Mouse (Mus musculus) hindbrain, embryonic 14.5 days (tissue): ENCODE measurements around the gene Ssbp3. TPM values are rescaled to one million over a fixed set of nuclear protein-coding genes. Genes with fewer than 3 reads are reported as not detected.

ENCODE experiments used
- ATAC-seq: fragments of 200-750 bp; cut with Nextera tagmentation; 2 replicates; pipeline ENCODE4 v1.8.0; 2017; ENCODE audit warnings: moderate number of reproducible peaks, mild to moderate bottlenecking, moderate TSS enrichment, moderate library complexity; ENCODE audit not compliant: low FRiP score
- DNase-seq: peaks from one replicate; pipeline ENCODE4 v3.0.0-alpha.2; 2015; ENCODE audit warnings: low spot score
- H3K27ac ChIP-seq: fragments of 300-500 bp; sonication (generic); 2 replicates; pipeline ENCODE4 v1.5.1; 2014; ENCODE audit warnings: mild to moderate bottlenecking, moderate library complexity
- H3K27me3 ChIP-seq: fragments of 300-500 bp; sonication (generic); 2 replicates; pipeline ENCODE4 v1.6.1; 2014; ENCODE audit warnings: mild to moderate bottlenecking, low read length, mixed read lengths; ENCODE audit not compliant: control insufficient read depth, insufficient read depth
- H3K36me3 ChIP-seq: fragments of 300-500 bp; sonication (generic); replicated peaks from 2 replicates; pipeline ENCODE4 v1.6.1; 2014; ENCODE audit not compliant: control insufficient read depth, insufficient read depth
- H3K4me1 ChIP-seq: fragments of 300-500 bp; sonication (generic); replicated peaks from 2 replicates; pipeline ENCODE4 v1.6.1; 2014; ENCODE audit warnings: antibody characterized with exemption, low read length, mixed read lengths; ENCODE audit not compliant: control insufficient read depth, insufficient read depth
- H3K4me2 ChIP-seq: fragments of 300-500 bp; sonication (generic); replicated peaks from 2 replicates; pipeline ENCODE4 v1.6.1; 2014; ENCODE audit warnings: mild to moderate bottlenecking, moderate library complexity
- H3K4me3 ChIP-seq: fragments of 300-500 bp; sonication (generic); replicated peaks from 2 replicates; pipeline ENCODE4 v1.5.1; 2014; ENCODE audit warnings: mild to moderate bottlenecking, low read length
- H3K9ac ChIP-seq: fragments of 300-500 bp; sonication (generic); 2 replicates; pipeline ENCODE4 v1.6.1; 2014
- H3K9me3 ChIP-seq: fragments of 300-500 bp; sonication (generic); 2 replicates; pipeline ENCODE4 v1.6.1; 2016; ENCODE audit warnings: low read length; ENCODE audit not compliant: control insufficient read depth
- WGBS: fragments of 180-500 bp; shearing (Covaris S2); extraction: QIAGEN DNeasy Blood & Tissue Kit; methylation state at CpG from one replicate; pipeline ENCODE4 v1.1.7; 2014; 5-methylcytosine and 5-hydroxymethylcytosine counted together
- polyA plus RNA-seq: library from polyadenylated mRNA; unstranded; fragments of >200 nt; fragmentation: Nextera tagmentation; extraction: Ambion mirVana; gene quantifications from 2 replicates; pipeline ENCODE4 v1.2.1, GENCODE M21; 2014

The Ssbp3 gene
- polyA plus RNA-seq, 1 experiment from 2014 or later: 100 TPM

GRCm38 (mm10) chr4:106936741-106937140, 26.2 kb downstream of the Ssbp3 start:
- no peak for ATAC-seq
- H3K4me3 ChIP-seq: no peak overlapping the region
- peaks cover 78% of the 10 kb centered on the region for H3K4me1 ChIP-seq
- H3K9me3 ChIP-seq: no peaks in the 10 kb centered on the region
- peak overlapping the region; percentile 77 for H3K27ac ChIP-seq
- peak overlapping the region; percentile 49 for H3K9ac ChIP-seq
- no peaks in the 10 kb centered on the region for H3K27me3 ChIP-seq
- no peak for DNase-seq
- H3K4me2 ChIP-seq: no peak overlapping the region
- peaks cover 29% of the 10 kb centered on the region; the same call in 1 of the 2 replicates for H3K36me3 ChIP-seq
- 6% methylated on average over 8 of the region's 8 CpGs for WGBS

- Histone ChIP-seq H3K36me3 (peaks cover 15% of the 10 kb centered on the region; the same call in 1 of the 2 replicates), H3K4me3 (no peak overlapping the region), H3K4me2 (no peak overlapping the region), H3K9ac (no peak overlapping the region), H3K27me3 (no peaks in the 10 kb centered on the region), H3K27ac (peak overlapping the region; percentile 65), H3K9me3 (no peaks in the 10 kb centered on the region), H3K4me1 (peaks cover 91% of the 10 kb centered on the region)
- DNase-seq (no peak), ATAC-seq (no peak)
- 43% methylated on average over 8 of the region's 8 CpGs for WGBS
These were observed 28.2 kb downstream of the Ssbp3 start for GRCm38 (mm10) chr4:106938506-106939222.

- H3K4me2 ChIP-seq: no peak overlapping the region
- no peak overlapping the region for H3K4me3 ChIP-seq
- peak; percentile 78 for DNase-seq
- H3K4me1 ChIP-seq: peaks cover 88% of the 10 kb centered on the region
- no peaks in the 10 kb centered on the region for H3K27me3 ChIP-seq
- no peak overlapping the region for H3K9ac ChIP-seq
- peak overlapping the region; percentile 65 for H3K27ac ChIP-seq
- peak; percentile 73 for ATAC-seq
- 6% methylated on average over 6 of the region's 6 CpGs for whole genome bisulfite sequencing
- no peaks in the 10 kb centered on the region for H3K9me3 ChIP-seq
- peaks cover 12% of the 10 kb centered on the region; the same call in 1 of the 2 replicates for H3K36me3 ChIP-seq
These were observed 28.9 kb downstream of the Ssbp3 start for GRCm38 (mm10) chr4:106939223-106939918.

GRCm38 (mm10) chr4:106939919-106940227, 29.4 kb downstream of the Ssbp3 start:
- H3K4me1 ChIP-seq: peaks cover 87% of the 10 kb centered on the region
- no peak overlapping the region for H3K4me2 ChIP-seq
- H3K27ac ChIP-seq: peak overlapping the region; percentile 43
- H3K27me3 ChIP-seq: no peaks in the 10 kb centered on the region
- H3K9me3 ChIP-seq: no peaks in the 10 kb centered on the region
- DNase-seq (no peak), ATAC-seq (no peak)
- 37% methylated on average over 4 of the region's 4 CpGs for WGBS
- no peak overlapping the region for H3K4me3 ChIP-seq
- H3K36me3 ChIP-seq: peaks cover 11% of the 10 kb centered on the region; the same call in 1 of the 2 replicates
- H3K9ac ChIP-seq: no peak overlapping the region

GRCm38 (mm10) chr4:106940945-106941344, 30.4 kb downstream of the Ssbp3 start:
- Histone ChIP-seq H3K9ac (0 out of 2 replicates have a peak overlapping the region, but pooled peaks have one; percentile 16), H3K27me3 (no peaks in the 10 kb centered on the region), H3K9me3 (no peaks in the 10 kb centered on the region), H3K4me1 (peaks cover 82% of the 10 kb centered on the region), H3K4me2 (no peak overlapping the region), H3K27ac (no peak overlapping the region), H3K4me3 (no peak overlapping the region), H3K36me3 (peaks cover 2% of the 10 kb centered on the region; the same call in 1 of the 2 replicates)
- DNase-seq (no peak), ATAC-seq (no peak)
- 35% methylated on average over 6 of the region's 6 CpGs for WGBS

GRCm38 (mm10) chr4:106941475-106941874, 31.0 kb downstream of the Ssbp3 start:
- H3K27ac ChIP-seq: no peak overlapping the region
- no peaks in the 10 kb centered on the region for H3K36me3 ChIP-seq
- 0 out of 2 replicates have a peak overlapping the region, but pooled peaks have one; percentile 16 for H3K9ac ChIP-seq
- no peak for DNase-seq
- no peaks in the 10 kb centered on the region for H3K27me3 ChIP-seq
- peaks cover 76% of the 10 kb centered on the region for H3K4me1 ChIP-seq
- no peak overlapping the region for H3K4me2 ChIP-seq
- no peaks in the 10 kb centered on the region for H3K9me3 ChIP-seq
- ATAC-seq: no peak
- no peak overlapping the region for H3K4me3 ChIP-seq

GRCm38 (mm10) chr4:106942491-106942890, 32.0 kb downstream of the Ssbp3 start:
- 91% methylated on average over 4 of the region's 4 CpGs for WGBS
- H3K36me3 ChIP-seq: no peaks in the 10 kb centered on the region
- no peak overlapping the region for H3K9ac ChIP-seq
- no peaks in the 10 kb centered on the region for H3K27me3 ChIP-seq
- no peaks in the 10 kb centered on the region for H3K9me3 ChIP-seq
- H3K4me3 ChIP-seq: no peak overlapping the region
- ATAC-seq: no peak
- H3K27ac ChIP-seq: no peak overlapping the region
- no peak overlapping the region for H3K4me2 ChIP-seq
- peaks cover 74% of the 10 kb centered on the region for H3K4me1 ChIP-seq
- DNase-seq: no peak

GRCm38 (mm10) chr4:106943627-106944026, 33.1 kb downstream of the Ssbp3 start:
- H3K9me3 ChIP-seq: no peaks in the 10 kb centered on the region
- no peak overlapping the region for H3K4me2 ChIP-seq
- no peaks in the 10 kb centered on the region for H3K27me3 ChIP-seq
- ATAC-seq (no peak), DNase-seq (no peak)
- H3K4me1 ChIP-seq: peaks cover 72% of the 10 kb centered on the region
- 66% methylated on average over 2 of the region's 2 CpGs for WGBS
- no peaks in the 10 kb centered on the region for H3K36me3 ChIP-seq
- no peak overlapping the region for H3K9ac ChIP-seq
- no peak overlapping the region for H3K27ac ChIP-seq
- H3K4me3 ChIP-seq: no peak overlapping the region

GRCm38 (mm10) chr4:106944898-106945297, 34.4 kb downstream of the Ssbp3 start:
- 80% methylated on average over 3 of the region's 3 CpGs for WGBS

More at GRCm38 (mm10) chr4:106944898-106945297, 34.4 kb downstream of the Ssbp3 start:
- Histone ChIP-seq H3K27ac (no peak overlapping the region), H3K9me3 (no peaks in the 10 kb centered on the region), H3K36me3 (no peaks in the 10 kb centered on the region), H3K9ac (no peak overlapping the region), H3K4me2 (no peak overlapping the region), H3K4me1 (peaks cover 70% of the 10 kb centered on the region), H3K4me3 (no peak overlapping the region), H3K27me3 (no peaks in the 10 kb centered on the region)
- ATAC-seq (no peak), DNase-seq (no peak)
